Mouse (Mus musculus) lung, embryonic 14.5 days (tissue): ENCODE results near the gene Disp1. TPM values are rescaled to one million over a fixed set of nuclear protein-coding genes. Genes with fewer than 3 reads are reported as not detected.
A peak's percentile ranks its signal among the peaks of the same experiment; 100 is the strongest.

ENCODE experiments used
- ATAC-seq: fragments of 200-750 bp; cut with Nextera tagmentation; 2 replicates; pipeline ENCODE4 v1.8.0; 2017; ENCODE audit warnings: mild to moderate bottlenecking, moderate TSS enrichment, moderate library complexity; ENCODE audit not compliant: insufficient read depth
- DNase-seq: peaks from one replicate; pipeline ENCODE4 v3.0.0-alpha.2; 2015
- H3K27ac ChIP-seq: fragments of 300-500 bp; sonication (generic); 2 replicates; pipeline ENCODE4 v1.5.1; 2014; ENCODE audit warnings: low read depth, mild to moderate bottlenecking, moderate library complexity
- H3K27me3 ChIP-seq: fragments of 300-500 bp; sonication (generic); 2 replicates; pipeline ENCODE4 v1.6.1; 2014; ENCODE audit warnings: low read length, control low read depth; ENCODE audit not compliant: insufficient read depth
- H3K36me3 ChIP-seq: fragments of 300-500 bp; sonication (generic); 2 replicates; pipeline ENCODE4 v1.6.1; 2014; ENCODE audit warnings: control low read depth; ENCODE audit not compliant: insufficient read depth
- H3K4me1 ChIP-seq: fragments of 300-500 bp; sonication (generic); 2 replicates; pipeline ENCODE4 v1.6.1; 2014; ENCODE audit warnings: antibody characterized with exemption, control low read depth; ENCODE audit not compliant: insufficient read depth
- H3K4me2 ChIP-seq: fragments of 300-500 bp; sonication (generic); 2 replicates; pipeline ENCODE4 v1.6.1; 2014; ENCODE audit warnings: mild to moderate bottlenecking
- H3K4me3 ChIP-seq: fragments of 300-500 bp; sonication (generic); 2 replicates; pipeline ENCODE4 v1.5.1; 2014; ENCODE audit warnings: low read depth, low read length
- H3K9ac ChIP-seq: fragments of 300-500 bp; sonication (generic); 2 replicates; pipeline ENCODE4 v1.6.1; 2014
- H3K9me3 ChIP-seq: fragments of 300-500 bp; sonication (generic); 2 replicates; pipeline ENCODE4 v1.6.1; 2016; ENCODE audit warnings: low read depth, low read length, control low read depth
- CTCF ChIP-seq: IDR thresholded peaks from 2 replicates; pipeline ENCODE4 v1.5.1; 2016; ENCODE audit warnings: antibody characterized with exemption, low read depth
- WGBS: fragments of 180-500 bp; shearing (Covaris S2); extraction: QIAGEN DNeasy Blood & Tissue Kit; methylation state at CpG from one replicate; pipeline ENCODE4 v1.1.7; 2014; 5-methylcytosine and 5-hydroxymethylcytosine counted together
- polyA plus RNA-seq: library from polyadenylated mRNA; unstranded; fragments of >200 nt; fragmentation: Nextera tagmentation; extraction: Ambion mirVana; gene quantifications from 2 replicates; pipeline ENCODE4 v1.2.1, GENCODE M21; 2014

Gene Disp1
- polyA plus RNA-seq, 1 experiment from 2014 or later: 9.1 TPM

- ATAC-seq (peak; percentile 77; the same call in 1 of the 2 replicates), DNase-seq (peak; percentile 66)
- Histone ChIP-seq H3K4me2 (no peak overlapping the region), H3K4me3 (no peak overlapping the region), H3K27ac (peak overlapping the region; percentile 72), H3K27me3 (no peaks in the 10 kb centered on the region), H3K36me3 (no peaks in the 10 kb centered on the region), H3K4me1 (peaks cover 15% of the 10 kb centered on the region), H3K9ac (no peak overlapping the region), H3K9me3 (no peaks in the 10 kb centered on the region)
- no peak for TF ChIP-seq CTCF
- WGBS: 47% methylated on average over 3 of the region's 3 CpGs
Measured at GRCm38 (mm10) chr1:183133440-183133839, 87.9 kb downstream of the Disp1 start.

- no peak overlapping the region for H3K27ac ChIP-seq
- TF ChIP-seq CTCF: no peak
- H3K4me2 ChIP-seq: no peak overlapping the region
- no peaks in the 10 kb centered on the region for H3K27me3 ChIP-seq
- ATAC-seq: no peak
- H3K4me3 ChIP-seq: no peak overlapping the region
- no peak overlapping the region for H3K9ac ChIP-seq
- DNase-seq: no peak
- H3K4me1 ChIP-seq: peaks cover 4% of the 10 kb centered on the region; the same call in 1 of the 2 replicates
- H3K36me3 ChIP-seq: no peaks in the 10 kb centered on the region
- no peaks in the 10 kb centered on the region for H3K9me3 ChIP-seq
- 69% methylated on average over 4 of the region's 4 CpGs for WGBS
Measured at GRCm38 (mm10) chr1:183127246-183127645, 94.1 kb downstream of the Disp1 start.

- DNase-seq: no peak
- Histone ChIP-seq H3K9me3 (no peaks in the 10 kb centered on the region), H3K4me2 (no peak overlapping the region), H3K27me3 (no peaks in the 10 kb centered on the region), H3K27ac (no peak overlapping the region), H3K4me1 (peaks cover 6% of the 10 kb centered on the region), H3K4me3 (no peak overlapping the region), H3K9ac (no peak overlapping the region), H3K36me3 (no peaks in the 10 kb centered on the region)
- ATAC-seq: no peak
- no peak for TF ChIP-seq CTCF
- 48% methylated on average over 3 of the region's 3 CpGs for WGBS
Measured at GRCm38 (mm10) chr1:183123725-183124124, 97.6 kb downstream of the Disp1 start.

GRCm38 (mm10) chr1:183120341-183120923 lies 100.9 kb downstream of the Disp1 start:
- Histone ChIP-seq H3K9ac (no peak overlapping the region), H3K9me3 (no peaks in the 10 kb centered on the region), H3K27me3 (no peaks in the 10 kb centered on the region), H3K4me3 (no peak overlapping the region), H3K27ac (no peak overlapping the region), H3K36me3 (no peaks in the 10 kb centered on the region), H3K4me2 (peak overlapping the region; percentile 44), H3K4me1 (peaks cover 17% of the 10 kb centered on the region)
- WGBS: 29% methylated on average over 12 of the region's 12 CpGs
- no peak for TF ChIP-seq CTCF
- ATAC-seq (no peak), DNase-seq (peak; percentile 67)

- H3K27me3 ChIP-seq: no peaks in the 10 kb centered on the region
- DNase-seq (peak; percentile 73), ATAC-seq (0 out of 2 replicates have a peak, but pooled peaks have one; percentile 12)
- peak overlapping the region; percentile 46; the same call in 1 of the 2 replicates for H3K27ac ChIP-seq
- H3K9ac ChIP-seq: no peak overlapping the region
- no peak overlapping the region for H3K4me2 ChIP-seq
- H3K4me3 ChIP-seq: no peak overlapping the region
- WGBS: 49% methylated on average over 21 of the region's 21 CpGs
- no peaks in the 10 kb centered on the region for H3K36me3 ChIP-seq
- no peak for TF ChIP-seq CTCF
- no peaks in the 10 kb centered on the region for H3K9me3 ChIP-seq
- peaks cover 24% of the 10 kb centered on the region for H3K4me1 ChIP-seq
Measured at GRCm38 (mm10) chr1:183117827-183118825, 103.2 kb downstream of the Disp1 start.

GRCm38 (mm10) chr1:183116946-183117826 lies 104.1 kb downstream of the Disp1 start:
- ATAC-seq (peak; percentile 72; the same call in 1 of the 2 replicates), DNase-seq (no peak)
- no peaks in the 10 kb centered on the region for H3K36me3 ChIP-seq
- H3K9ac ChIP-seq: no peak overlapping the region
- H3K27ac ChIP-seq: peak overlapping the region; percentile 38; the same call in 1 of the 2 replicates
- no peak for TF ChIP-seq CTCF
- no peak overlapping the region for H3K4me3 ChIP-seq
- no peaks in the 10 kb centered on the region for H3K27me3 ChIP-seq
- H3K4me2 ChIP-seq: no peak overlapping the region
- peaks cover 24% of the 10 kb centered on the region for H3K4me1 ChIP-seq
- no peaks in the 10 kb centered on the region for H3K9me3 ChIP-seq
- 49% methylated on average over 15 of the region's 15 CpGs for WGBS
